Mouse (Mus musculus) heart, embryonic 14.5 days (tissue): ENCODE results near the gene Nt5dc3. TPM values are rescaled to one million over a fixed set of nuclear protein-coding genes. Genes with fewer than 3 reads are reported as not detected.

Experiments used
- ATAC-seq: fragments of 200-750 bp; cut with Nextera tagmentation; 2 replicates; pipeline ENCODE4 v1.8.0; 2017; ENCODE audit warnings: low read depth, moderate TSS enrichment; ENCODE audit not compliant: insufficient number of reproducible peaks, insufficient read depth, low FRiP score
- H3K27ac ChIP-seq, 2 experiments: fragments of 200-500 bp in 1 of 2; fragments of 300-500 bp in 1 of 2; sonication (generic) in 1 of 2; replicated peaks in 1 of 2; 2 replicates each; pipeline ENCODE4 v1.5.1; 2012 to 2014; ENCODE audit warnings: low read depth in 2 of 2, low read length in 2 of 2, control low read depth in 1 of 2, mild to moderate bottlenecking in 1 of 2, mixed read lengths in 1 of 2; ENCODE audit not compliant: control insufficient read depth in 1 of 2, insufficient read depth in 1 of 2
- H3K27me3 ChIP-seq: fragments of 300-500 bp; sonication (generic); 2 replicates; pipeline ENCODE4 v1.6.1; 2014; ENCODE audit warnings: mild to moderate bottlenecking, low read length, control low read depth; ENCODE audit not compliant: control insufficient read depth, insufficient read depth
- H3K36me3 ChIP-seq: fragments of 300-500 bp; sonication (generic); 2 replicates; pipeline ENCODE4 v1.6.1; 2014; ENCODE audit warnings: mild to moderate bottlenecking, control low read depth, low read length, mixed read lengths; ENCODE audit not compliant: control insufficient read depth, insufficient read depth
- H3K4me1 ChIP-seq, 2 experiments: fragments of 200-500 bp in 1 of 2; fragments of 300-500 bp in 1 of 2; sonication (generic) in 1 of 2; 2 replicates each; pipeline ENCODE4 v1.6.1; 2012 to 2014; ENCODE audit warnings: low read length in 2 of 2, control low read depth in 1 of 2, mixed read lengths in 1 of 2; ENCODE audit not compliant: control insufficient read depth in 2 of 2, insufficient read depth in 2 of 2
- H3K4me2 ChIP-seq: fragments of 300-500 bp; sonication (generic); 2 replicates; pipeline ENCODE4 v1.6.1; 2014; ENCODE audit warnings: mild to moderate bottlenecking, low read length
- H3K4me3 ChIP-seq, 2 experiments: fragments of 200-500 bp in 1 of 2; fragments of 300-500 bp in 1 of 2; sonication (generic) in 1 of 2; 2 replicates each; pipeline ENCODE4 v1.5.1; 2012 to 2014; ENCODE audit warnings: low read length in 2 of 2, mild to moderate bottlenecking in 2 of 2, control low read depth in 1 of 2, low read depth in 1 of 2, moderate library complexity in 1 of 2; ENCODE audit not compliant: control insufficient read depth in 1 of 2, insufficient read depth in 1 of 2
- H3K9ac ChIP-seq: fragments of 300-500 bp; sonication (generic); 2 replicates; pipeline ENCODE4 v1.6.1; 2014; ENCODE audit warnings: mild to moderate bottlenecking, low read length
- H3K9me3 ChIP-seq: fragments of 300-500 bp; sonication (generic); 2 replicates; pipeline ENCODE4 v1.6.1; 2016; ENCODE audit warnings: low read length, control low read depth; ENCODE audit not compliant: control insufficient read depth
- WGBS: fragments of 180-500 bp; shearing (Covaris S2); extraction: QIAGEN DNeasy Blood & Tissue Kit; methylation state at CpG from one replicate; pipeline ENCODE4 v1.1.7; 2014; 5-methylcytosine and 5-hydroxymethylcytosine counted together
- polyA plus RNA-seq: library from polyadenylated mRNA; unstranded; fragments of >200 nt; fragmentation: Nextera tagmentation; extraction: Ambion mirVana; gene quantifications from 2 replicates; pipeline ENCODE4 v1.2.1, GENCODE M21; 2014

Nt5dc3 gene
- polyA plus RNA-seq, 1 experiment from 2014 or later, result 4.1 TPM

GRCm38 (mm10) chr10:86829515-86829914, 50.7 kb downstream of the Nt5dc3 start:
- Histone ChIP-seq H3K27ac (no peak overlapping the region), H3K27me3 (no peaks in the 10 kb centered on the region), H3K36me3 (peaks cover 47% of the 10 kb centered on the region), H3K4me2 (no peak overlapping the region), H3K9ac (no peak overlapping the region), H3K9me3 (no peaks in the 10 kb centered on the region), H3K4me3 (no peak overlapping the region), H3K4me1 (peaks cover 9 to 16% of the 10 kb centered on the region in 2 experiments; a peak in 3 of 4 replicates)
- WGBS, result 88% methylated on average over 2 of the region's 2 CpGs
- no peak for ATAC-seq

- Histone ChIP-seq H3K9me3 (no peaks in the 10 kb centered on the region), H3K36me3 (peaks cover 39% of the 10 kb centered on the region), H3K9ac (no peak overlapping the region), H3K27ac (no peak overlapping the region), H3K4me1 (no peaks in the 10 kb centered on the region; a peak in 1 of 4 replicates), H3K4me2 (no peak overlapping the region), H3K27me3 (no peaks in the 10 kb centered on the region), H3K4me3 (no peak overlapping the region)
- WGBS, result 79% methylated on average over 4 of the region's 4 CpGs
- no peak for ATAC-seq
These were observed 58.0 kb downstream of the Nt5dc3 start for GRCm38 (mm10) chr10:86836784-86837183.

GRCm38 (mm10) chr10:86838827-86839226, 60.0 kb downstream of the Nt5dc3 start:
- Histone ChIP-seq H3K27me3 (no peaks in the 10 kb centered on the region), H3K4me1 (no peaks in the 10 kb centered on the region; a peak in 1 of 4 replicates), H3K9me3 (no peaks in the 10 kb centered on the region), H3K4me3 (no peak overlapping the region), H3K27ac (no peak overlapping the region), H3K4me2 (no peak overlapping the region), H3K36me3 (peaks cover 20% of the 10 kb centered on the region), H3K9ac (no peak overlapping the region)
- ATAC-seq, result no peak
- 88% methylated on average over 6 of the region's 6 CpGs for WGBS

GRCm38 (mm10) chr10:86842659-86843058, 63.9 kb downstream of the Nt5dc3 start:
- Histone ChIP-seq H3K4me1 (no peaks in the 10 kb centered on the region), H3K27ac (no peak overlapping the region), H3K4me3 (no peak overlapping the region), H3K9me3 (no peaks in the 10 kb centered on the region), H3K27me3 (no peaks in the 10 kb centered on the region), H3K4me2 (no peak overlapping the region), H3K9ac (no peak overlapping the region), H3K36me3 (no peaks in the 10 kb centered on the region; the same call in 1 of the 2 replicates)
- WGBS, result 85% methylated on average over 5 of the region's 5 CpGs
- no peak for ATAC-seq

- Histone ChIP-seq H3K9ac (no peak overlapping the region), H3K27me3 (no peaks in the 10 kb centered on the region), H3K36me3 (no peaks in the 10 kb centered on the region), H3K9me3 (no peaks in the 10 kb centered on the region), H3K4me1 (peaks cover 8 to 15% of the 10 kb centered on the region in 2 experiments; a peak in 3 of 4 replicates), H3K27ac (no peak overlapping the region), H3K4me3 (no peak overlapping the region), H3K4me2 (no peak overlapping the region)
- no peak for ATAC-seq
- 68% methylated on average over 9 of the region's 9 CpGs for WGBS
These were observed 68.2 kb downstream of the Nt5dc3 start for GRCm38 (mm10) chr10:86846926-86847467.

- no peaks in the 10 kb centered on the region for H3K36me3 ChIP-seq
- no peak overlapping the region for H3K9ac ChIP-seq
- no peaks in the 10 kb centered on the region for H3K9me3 ChIP-seq
- H3K4me2 ChIP-seq, result no peak overlapping the region
- peaks cover 8 to 15% of the 10 kb centered on the region in 2 experiments; a peak in 3 of 4 replicates for H3K4me1 ChIP-seq
- no peak overlapping the region for H3K4me3 ChIP-seq
- 87% methylated on average over 4 of the region's 4 CpGs for WGBS
- ATAC-seq, result no peak
- H3K27ac ChIP-seq, result no peak overlapping the region
- H3K27me3 ChIP-seq, result no peaks in the 10 kb centered on the region
These were observed 70.3 kb downstream of the Nt5dc3 start for GRCm38 (mm10) chr10:86849087-86849486.

GRCm38 (mm10) chr10:86849508-86849907, 70.7 kb downstream of the Nt5dc3 start:
- WGBS, result 36% methylated on average over 4 of the region's 4 CpGs
- no peaks in the 10 kb centered on the region for H3K27me3 ChIP-seq
- no peak overlapping the region for H3K27ac ChIP-seq
- no peaks in the 10 kb centered on the region for H3K36me3 ChIP-seq
- no peak overlapping the region for H3K4me2 ChIP-seq
- H3K9me3 ChIP-seq, result no peaks in the 10 kb centered on the region
- ATAC-seq, result no peak
- H3K4me3 ChIP-seq, result no peak overlapping the region
- H3K9ac ChIP-seq, result no peak overlapping the region
- H3K4me1 ChIP-seq, result peaks cover 8 to 15% of the 10 kb centered on the region in 2 experiments; a peak in 3 of 4 replicates

- Histone ChIP-seq H3K9me3 (no peaks in the 10 kb centered on the region), H3K27me3 (no peaks in the 10 kb centered on the region), H3K36me3 (no peaks in the 10 kb centered on the region), H3K27ac (no peak overlapping the region), H3K4me2 (no peak overlapping the region), H3K4me3 (no peak overlapping the region), H3K9ac (no peak overlapping the region), H3K4me1 (peaks cover 8 to 15% of the 10 kb centered on the region in 2 experiments; a peak in 3 of 4 replicates)
- WGBS, result 85% methylated on average over 6 of the region's 6 CpGs
- no peak for ATAC-seq
These were observed 73.4 kb downstream of the Nt5dc3 start for GRCm38 (mm10) chr10:86852160-86852559.
